Mouse (Mus musculus): ENCODE data around the gene Mslnl. TPM values are rescaled to one million over a fixed set of nuclear protein-coding genes. Genes with fewer than 3 reads are reported as not detected.

The Mslnl gene
- total RNA-seq, 2 experiments from 2014 or later, result not detected

GRCm38 (mm10) chr17:25777948-25778347, 42.1 kb downstream of the Mslnl start:
- no peak overlapping the region for H3K27ac ChIP-seq
- DNase-seq (ENCODE audit: low spot score in 2 of 2), result no peak
- no peak overlapping the region for H3K4me3 ChIP-seq
- no peak for TF ChIP-seq CTCF (conservative IDR thresholded peaks at IDR 0.05)

GRCm38 (mm10) chr17:25781339-25781738, 45.5 kb downstream of the Mslnl start:
- no peak overlapping the region for H3K4me3 ChIP-seq
- TF ChIP-seq CTCF (conservative IDR thresholded peaks at IDR 0.05), result no peak
- no peak overlapping the region for H3K27ac ChIP-seq
- DNase-seq (ENCODE audit: low spot score in 2 of 2), result no peak

- no peak for DNase-seq (ENCODE audit: low spot score in 2 of 2)
- no peak for TF ChIP-seq CTCF (conservative IDR thresholded peaks at IDR 0.05)
- H3K4me3 ChIP-seq, result no peak overlapping the region
- H3K27ac ChIP-seq, result peak overlapping the region; percentile 90
Observed at GRCm38 (mm10) chr17:25783086-25783485, 47.2 kb downstream of the Mslnl start.

GRCm38 (mm10) chr17:25783861-25784574, 48.2 kb downstream of the Mslnl start:
- Histone ChIP-seq H3K4me3 (peak overlapping the region; percentile 65), H3K27ac (peak overlapping the region; percentile 90)
- no peak for TF ChIP-seq CTCF (conservative IDR thresholded peaks at IDR 0.05)
- no peak for DNase-seq (ENCODE audit: low spot score in 2 of 2)

- H3K27ac ChIP-seq, result peak within 1 kb of the TSS; percentile 90
Observed at GRCm38 (mm10) chr17:25785281-25785745, 49.5 kb downstream of the Mslnl start, which contains the start of gene Haghl. Haghl (minus strand) TSS chr17:25785673.

GRCm38 (mm10) chr17:25786280-25786679, 50.4 kb downstream of the Mslnl start, which contains the start of gene Ccdc78:
Ccdc78 (plus strand) TSS chr17:25786580.
- TF ChIP-seq CTCF (conservative IDR thresholded peaks at IDR 0.05), result no peak
- Histone ChIP-seq H3K27ac (peak within 1 kb of the TSS; percentile 90), H3K4me3 (peak within 1 kb of the TSS; percentile 65)
- DNase-seq (ENCODE audit: low spot score in 2 of 2), result no peak

More at GRCm38 (mm10) chr17:25785281-25785745, 49.5 kb downstream of the Mslnl start, which contains the start of gene Haghl:
- H3K4me3 ChIP-seq, result peak within 1 kb of the TSS; percentile 65
- peak; percentile 19; the same call in 1 of the 2 replicates for TF ChIP-seq CTCF (conservative IDR thresholded peaks at IDR 0.05)
- DNase-seq (ENCODE audit: low spot score in 2 of 2), result peak; percentile 94 to 96

GRCm38 (mm10) chr17:25786781-25787504, 51.1 kb downstream of the Mslnl start:
- H3K27ac ChIP-seq, result no peak overlapping the region
- TF ChIP-seq CTCF (conservative IDR thresholded peaks at IDR 0.05), result no peak
- DNase-seq (ENCODE audit: low spot score in 2 of 2), result no peak
- no peak overlapping the region for H3K4me3 ChIP-seq

GRCm38 (mm10) chr17:25791320-25791842, 55.5 kb downstream of the Mslnl start:
- no peak for DNase-seq (ENCODE audit: low spot score in 2 of 2)
- Histone ChIP-seq H3K4me3 (peak overlapping the region; percentile 88), H3K27ac (peak overlapping the region; percentile 95)
- peak; percentile 33 for TF ChIP-seq CTCF (conservative IDR thresholded peaks at IDR 0.05)

- no peak for TF ChIP-seq CTCF (conservative IDR thresholded peaks at IDR 0.05)
- Histone ChIP-seq H3K4me3 (peak overlapping the region; percentile 88), H3K27ac (peak overlapping the region; percentile 95)
- DNase-seq (ENCODE audit: low spot score in 2 of 2), result peak; percentile 87 to 89
Observed at GRCm38 (mm10) chr17:25791843-25792527, 56.1 kb downstream of the Mslnl start.

- TF ChIP-seq CTCF (conservative IDR thresholded peaks at IDR 0.05), result no peak
- peak in 1 of 2 experiments; percentile 62 for DNase-seq (ENCODE audit: low spot score in 2 of 2)
- Histone ChIP-seq H3K27ac (peak within 1 kb of the TSS; percentile 95), H3K4me3 (peak within 1 kb of the TSS; percentile 88)
Observed at GRCm38 (mm10) chr17:25792615-25793014, 56.8 kb downstream of the Mslnl start, which contains the start of gene Fam173a. Fam173a (minus strand) TSS chr17:25792901.

- TF ChIP-seq CTCF (conservative IDR thresholded peaks at IDR 0.05), result no peak
- H3K27ac ChIP-seq, result peak overlapping the region; percentile 95
- H3K4me3 ChIP-seq, result no peak overlapping the region; the same call in 1 of the 2 replicates
- DNase-seq (ENCODE audit: low spot score in 2 of 2), result no peak
Observed at GRCm38 (mm10) chr17:25794197-25794596, 58.4 kb downstream of the Mslnl start.

- no peak for DNase-seq (ENCODE audit: low spot score in 2 of 2)
- no peak for TF ChIP-seq CTCF (conservative IDR thresholded peaks at IDR 0.05)
- Histone ChIP-seq H3K4me3 (peak overlapping the region; percentile 41), H3K27ac (peak overlapping the region; percentile 95)
Observed at GRCm38 (mm10) chr17:25794998-25795397, 59.2 kb downstream of the Mslnl start.

All from layer of hippocampus, adult 2 months (tissue).